Mouse (Mus musculus) ES-E14 (cell line): ENCODE measurements around the gene Dnah11.

ENCODE experiments used
- CHD2 ChIP-seq: IDR thresholded peaks from 2 replicates; pipeline ENCODE4 v1.6.1; 2014; ENCODE audit warnings: mild to moderate bottlenecking, low read depth, low read length, inconsistent platforms
- MAFK ChIP-seq: IDR thresholded peaks from 2 replicates; pipeline ENCODE4 v1.6.1; 2014; ENCODE audit warnings: mild to moderate bottlenecking, low read depth, low read length, inconsistent platforms; ENCODE audit not compliant: insufficient read depth
- ZC3H11A ChIP-seq: IDR thresholded peaks from 2 replicates; pipeline ENCODE4 v1.6.1; 2012; ENCODE audit warnings: low read depth, mild to moderate bottlenecking, inconsistent platforms, low read length, borderline replicate concordance

- no peak for TF ChIP-seq MAFK
- TF ChIP-seq ZC3H11A, result no peak
- no peak for TF ChIP-seq CHD2
Measured at GRCm38 (mm10) chr12:117903671-117904070, 295.2 kb downstream of the Dnah11 start.
